Mouse (Mus musculus): ENCODE measurements around the gene Asb18.
A peak's percentile ranks its signal among the peaks of the same experiment; 100 is the strongest.

The Asb18 gene

DNA sequence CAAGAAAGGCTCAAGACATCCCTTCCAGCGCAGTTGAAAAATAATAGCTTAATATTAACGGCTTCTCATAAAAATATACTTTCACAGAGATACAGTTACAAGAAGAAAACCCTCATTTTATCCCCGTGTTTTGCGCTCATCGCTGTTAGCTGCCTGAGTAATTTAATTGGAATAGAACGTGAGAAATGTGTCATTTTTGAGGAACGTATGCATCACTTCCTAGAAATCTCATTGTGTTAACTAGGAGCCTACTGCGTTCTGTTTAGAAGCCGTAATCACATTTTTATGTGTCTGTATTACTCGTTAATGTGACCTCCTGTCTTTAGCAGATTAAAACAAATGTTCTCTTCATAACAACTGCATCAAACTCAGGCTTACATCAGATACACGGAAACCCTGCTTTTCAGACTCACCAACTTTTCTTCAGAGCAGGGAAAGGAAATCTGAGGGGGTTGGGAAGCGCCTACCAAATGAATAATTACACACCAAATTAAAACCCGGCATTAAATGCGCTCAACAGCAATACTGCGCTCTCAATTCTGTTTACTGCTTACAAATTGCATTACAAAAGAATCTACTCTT lies 72.0 kb downstream of the Asb18 start:
- Histone ChIP-seq H3K27me3 (ENCODE audit: insufficient read depth, low read length) (peaks cover 61% of the 10 kb centered on the region), H3K4me1 (replicated peaks; ENCODE audit: low read depth, low read length) (peaks cover 50% of the 10 kb centered on the region), H3K4me3 (replicated peaks; ENCODE audit: low read length) (peak overlapping the region; percentile 78), H3K9me3 (ENCODE audit: low read length) (no peaks in the 10 kb centered on the region), H3K36me3 (ENCODE audit: insufficient read depth, low read length) (no peaks in the 10 kb centered on the region)
- no peak for TF ChIP-seq CTCF (conservative IDR thresholded peaks at IDR 0.05; ENCODE audit: low read length)
- no peak for TF ChIP-seq POU5F1 (IDR thresholded peaks at IDR 0.05; ENCODE audit: borderline replicate concordance, low read length)
- no peak for TF ChIP-seq NANOG (IDR thresholded peaks at IDR 0.05; ENCODE audit: borderline replicate concordance, low read length)

- peaks cover 60% of the 10 kb centered on the region for H3K27me3 ChIP-seq (ENCODE audit: insufficient read depth, low read length)
- no peaks in the 10 kb centered on the region for H3K36me3 ChIP-seq (ENCODE audit: insufficient read depth, low read length)
- no peaks in the 10 kb centered on the region for H3K9me3 ChIP-seq (ENCODE audit: low read length)
- H3K4me1 ChIP-seq (replicated peaks; ENCODE audit: low read depth, low read length): peaks cover 56% of the 10 kb centered on the region
- no peak for TF ChIP-seq POU5F1 (IDR thresholded peaks at IDR 0.05; ENCODE audit: borderline replicate concordance, low read length)
- TF ChIP-seq CTCF (conservative IDR thresholded peaks at IDR 0.05; ENCODE audit: low read length): no peak
- TF ChIP-seq NANOG (IDR thresholded peaks at IDR 0.05; ENCODE audit: borderline replicate concordance, low read length): no peak
- H3K4me3 ChIP-seq (replicated peaks; ENCODE audit: low read length): peak overlapping the region; percentile 78
These were observed 72.6 kb downstream of the Asb18 start for GRCm38 (mm10) chr1:89941701-89942381.

DNA sequence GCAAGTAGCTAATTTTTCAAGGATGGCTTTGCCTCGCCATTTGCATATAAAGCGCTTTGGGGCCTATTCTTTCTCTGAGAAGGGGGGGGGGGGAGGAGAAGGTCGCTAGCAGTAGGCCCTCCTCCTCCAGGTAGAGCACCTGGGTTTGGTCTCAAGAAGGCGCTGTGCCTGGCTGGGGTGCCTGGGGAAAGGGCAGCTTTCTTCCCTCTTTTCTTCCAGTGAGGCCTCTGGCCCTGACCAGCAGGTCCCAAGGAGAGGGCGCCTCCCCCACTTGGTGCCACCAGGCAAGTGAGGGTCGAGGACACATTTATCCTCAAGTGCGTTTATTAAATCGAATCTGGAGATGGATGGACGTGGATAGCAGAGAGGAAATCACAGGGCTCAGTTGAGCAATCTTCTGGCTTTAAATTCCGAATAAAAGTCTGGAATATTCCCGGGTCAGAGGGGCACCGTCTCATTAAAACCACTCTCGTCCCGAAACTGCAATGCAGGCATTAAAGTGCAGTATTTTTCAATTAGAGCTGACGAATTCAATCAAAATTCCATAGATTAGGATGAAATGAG lies 73.4 kb downstream of the Asb18 start:
- Histone ChIP-seq H3K4me1 (replicated peaks; ENCODE audit: low read depth, low read length) (peaks cover 64% of the 10 kb centered on the region), H3K4me3 (replicated peaks; ENCODE audit: low read length) (peak overlapping the region; percentile 78), H3K9me3 (ENCODE audit: low read length) (no peaks in the 10 kb centered on the region), H3K36me3 (ENCODE audit: insufficient read depth, low read length) (no peaks in the 10 kb centered on the region), H3K27me3 (ENCODE audit: insufficient read depth, low read length) (peaks cover 65% of the 10 kb centered on the region)
- TF ChIP-seq CTCF (conservative IDR thresholded peaks at IDR 0.05; ENCODE audit: low read length) (no peak), POU5F1 (IDR thresholded peaks at IDR 0.05; ENCODE audit: borderline replicate concordance, low read length) (no peak), NANOG (IDR thresholded peaks at IDR 0.05; ENCODE audit: borderline replicate concordance, low read length) (no peak)

GRCm38 (mm10) chr1:89939981-89940726 lies 74.3 kb downstream of the Asb18 start:
- TF ChIP-seq CTCF (conservative IDR thresholded peaks at IDR 0.05; ENCODE audit: low read length): peak; percentile 75
- no peak for TF ChIP-seq POU5F1 (IDR thresholded peaks at IDR 0.05; ENCODE audit: borderline replicate concordance, low read length)
- Histone ChIP-seq H3K36me3 (ENCODE audit: insufficient read depth, low read length) (no peaks in the 10 kb centered on the region), H3K9me3 (ENCODE audit: low read length) (no peaks in the 10 kb centered on the region), H3K4me1 (replicated peaks; ENCODE audit: low read depth, low read length) (peaks cover 73% of the 10 kb centered on the region), H3K4me3 (replicated peaks; ENCODE audit: low read length) (peak overlapping the region; percentile 75), H3K27me3 (ENCODE audit: insufficient read depth, low read length) (peaks cover 65% of the 10 kb centered on the region)

DNA sequence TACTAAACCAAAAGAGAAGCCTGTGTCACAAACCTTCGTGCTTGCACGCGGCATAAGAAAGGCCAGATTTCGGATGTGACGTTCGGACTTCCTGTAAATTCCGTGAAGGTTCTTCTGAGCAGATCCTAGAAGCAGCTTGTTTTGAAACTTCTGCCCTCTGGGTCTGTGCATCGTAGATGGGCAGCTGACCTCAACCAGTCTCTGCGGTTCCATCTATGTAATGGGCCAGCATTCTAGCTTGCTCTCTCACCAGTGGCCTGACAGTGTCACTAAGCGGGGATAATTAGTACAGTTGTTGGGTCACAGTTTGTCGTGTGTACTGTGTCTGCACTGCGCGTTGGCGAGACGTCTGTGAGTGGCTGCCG lies 74.9 kb downstream of the Asb18 start:
- H3K9me3 ChIP-seq (ENCODE audit: low read length): no peaks in the 10 kb centered on the region
- H3K4me3 ChIP-seq (replicated peaks; ENCODE audit: low read length): peak overlapping the region; percentile 75
- no peaks in the 10 kb centered on the region for H3K36me3 ChIP-seq (ENCODE audit: insufficient read depth, low read length)
- peaks cover 79% of the 10 kb centered on the region for H3K4me1 ChIP-seq (replicated peaks; ENCODE audit: low read depth, low read length)
- no peak for TF ChIP-seq POU5F1 (IDR thresholded peaks at IDR 0.05; ENCODE audit: borderline replicate concordance, low read length)
- TF ChIP-seq CTCF (conservative IDR thresholded peaks at IDR 0.05; ENCODE audit: low read length): no peak
- TF ChIP-seq NANOG (IDR thresholded peaks at IDR 0.05; ENCODE audit: borderline replicate concordance, low read length): no peak
- peaks cover 68% of the 10 kb centered on the region for H3K27me3 ChIP-seq (ENCODE audit: insufficient read depth, low read length)

DNA sequence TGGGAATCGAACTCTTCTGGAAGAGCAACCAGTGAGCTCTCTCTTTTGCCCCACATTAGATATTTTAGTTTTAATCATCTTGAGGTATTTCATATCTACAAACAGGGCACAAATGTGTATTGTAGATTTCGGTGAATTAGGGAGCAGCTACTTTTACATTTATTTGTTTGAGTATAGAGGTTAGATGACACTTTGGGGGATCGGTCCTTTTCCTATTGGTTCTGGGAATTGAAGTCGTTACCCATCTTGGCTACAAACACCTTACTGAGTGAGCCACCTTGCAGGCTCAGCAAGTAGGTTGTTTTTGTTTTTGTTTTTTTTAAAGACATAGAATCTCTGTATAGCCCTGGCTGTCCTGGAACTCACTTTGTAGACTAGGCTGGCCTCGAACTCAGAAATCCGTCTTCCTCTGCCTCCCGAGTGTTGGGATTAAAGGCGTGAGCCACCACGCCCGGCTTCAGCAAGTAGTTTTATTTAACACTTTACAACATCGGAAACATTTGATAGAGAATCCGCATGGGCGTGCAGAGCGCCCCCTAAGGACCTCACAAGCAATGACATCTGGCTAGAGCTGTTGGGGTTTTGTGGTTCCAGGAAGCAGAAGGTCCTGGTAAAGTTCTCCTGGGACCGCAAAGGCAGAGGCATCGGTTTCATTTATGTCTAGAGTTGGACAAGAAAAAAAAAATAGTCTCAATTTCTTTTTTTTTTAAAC lies 75.4 kb downstream of the Asb18 start:
- Histone ChIP-seq H3K4me3 (replicated peaks; ENCODE audit: low read length) (peak overlapping the region; percentile 75; the same call in 1 of the 2 replicates), H3K27me3 (ENCODE audit: insufficient read depth, low read length) (peaks cover 68% of the 10 kb centered on the region), H3K36me3 (ENCODE audit: insufficient read depth, low read length) (no peaks in the 10 kb centered on the region), H3K4me1 (replicated peaks; ENCODE audit: low read depth, low read length) (peaks cover 84% of the 10 kb centered on the region), H3K9me3 (ENCODE audit: low read length) (no peaks in the 10 kb centered on the region)
- TF ChIP-seq NANOG (IDR thresholded peaks at IDR 0.05; ENCODE audit: borderline replicate concordance, low read length) (no peak), CTCF (conservative IDR thresholded peaks at IDR 0.05; ENCODE audit: low read length) (peak; percentile 95)

DNA sequence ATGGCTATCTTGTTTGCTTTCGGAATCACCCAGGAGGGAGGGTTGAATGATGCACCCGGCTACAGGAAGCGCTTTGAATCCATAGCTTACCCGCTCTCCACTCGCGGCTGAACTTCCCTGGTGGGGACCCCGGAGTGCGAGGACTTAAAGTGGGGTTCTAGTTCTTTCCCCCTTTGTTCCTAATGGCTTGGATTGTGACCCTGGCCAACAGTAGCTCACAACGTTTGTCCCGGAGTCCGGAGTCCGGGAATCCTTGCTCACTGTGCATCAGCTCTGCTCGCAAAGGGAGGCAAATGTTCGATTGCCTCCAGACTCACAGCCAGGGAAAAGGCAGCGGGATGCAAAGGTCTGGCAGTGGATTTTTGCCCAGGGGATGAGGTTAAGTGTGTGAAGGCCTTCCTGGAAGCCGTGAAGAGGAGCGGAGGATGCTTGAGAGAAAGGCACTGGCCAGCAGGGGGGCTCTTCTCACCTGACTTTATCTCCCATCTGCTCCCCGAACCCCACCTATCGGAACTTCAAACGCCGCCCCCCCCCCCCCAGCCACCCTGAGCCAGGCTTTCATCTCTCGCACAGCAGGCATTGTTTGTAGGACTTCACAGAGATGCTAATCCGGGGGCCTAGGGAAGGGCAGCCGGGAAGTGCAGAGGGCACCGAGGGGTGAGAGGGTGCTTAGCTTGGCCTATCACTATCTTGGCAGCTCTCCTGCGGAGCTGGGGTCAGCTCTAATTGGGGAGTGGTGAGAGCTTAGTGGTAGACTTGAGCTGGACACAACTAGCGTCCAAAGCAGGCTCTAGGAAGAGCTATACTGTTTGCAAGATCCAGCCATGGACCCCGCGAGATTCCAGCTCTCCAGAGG lies 78.7 kb downstream of the Asb18 start:
- Histone ChIP-seq H3K36me3 (ENCODE audit: insufficient read depth, low read length) (no peaks in the 10 kb centered on the region), H3K9me3 (ENCODE audit: low read length) (no peaks in the 10 kb centered on the region), H3K4me3 (replicated peaks; ENCODE audit: low read length) (peak overlapping the region; percentile 58), H3K27me3 (ENCODE audit: insufficient read depth, low read length) (peaks cover 68% of the 10 kb centered on the region), H3K4me1 (replicated peaks; ENCODE audit: low read depth, low read length) (peaks cover 88% of the 10 kb centered on the region)
- TF ChIP-seq POU5F1 (IDR thresholded peaks at IDR 0.05; ENCODE audit: borderline replicate concordance, low read length) (no peak), NANOG (IDR thresholded peaks at IDR 0.05; ENCODE audit: borderline replicate concordance, low read length) (no peak)

Measured in E14TG2a.4 (cell line).